Mouse (Mus musculus): Measurements from ENCODE around the gene Trim72.

Gene Trim72

DNA sequence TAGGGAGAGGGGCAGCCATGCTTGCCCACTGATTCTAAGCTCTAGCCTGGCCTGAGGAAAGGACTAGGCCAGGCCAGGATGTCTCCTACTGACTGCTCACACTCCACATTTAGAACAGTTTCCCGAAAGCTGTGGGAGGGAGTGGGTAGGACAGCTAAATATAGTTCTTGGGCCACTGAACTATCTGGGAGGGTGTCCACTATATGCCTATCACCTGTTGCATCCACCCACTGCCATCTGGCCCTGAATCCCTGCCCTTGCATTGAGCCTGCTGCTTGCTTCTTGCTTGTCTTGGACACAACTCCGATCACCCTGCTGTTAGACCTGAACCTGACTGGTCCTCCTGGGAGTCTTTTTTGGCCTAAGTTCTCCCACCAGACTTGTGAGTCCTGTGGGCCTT lies at the start of gene Trim72:
Gene Trim72 (plus strand): TSS at position 262 of the 400 bp plus-strand sequence.
- DNase-seq, result no peak

DNA sequence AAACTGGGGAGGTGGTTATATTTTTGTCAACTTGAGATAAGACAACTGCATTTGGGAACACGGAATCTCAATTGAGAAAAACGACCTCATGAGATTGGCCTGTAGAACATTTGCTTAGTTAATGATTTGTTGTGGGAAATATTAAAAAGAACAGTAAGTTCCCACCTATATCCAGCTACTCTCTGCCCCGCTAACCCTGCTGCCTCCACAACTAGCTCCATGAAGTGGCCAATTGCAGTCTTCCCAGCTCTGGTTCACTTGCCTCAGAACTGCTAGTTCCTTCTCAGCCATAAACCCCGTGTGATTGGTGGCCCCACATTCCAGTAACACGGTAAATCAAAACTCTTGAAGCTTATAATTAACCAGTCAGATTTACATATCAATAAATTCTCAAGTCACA lies 44.4 kb upstream of the Trim72 start:
- DNase-seq, result peak; percentile 43 to 71

DNA sequence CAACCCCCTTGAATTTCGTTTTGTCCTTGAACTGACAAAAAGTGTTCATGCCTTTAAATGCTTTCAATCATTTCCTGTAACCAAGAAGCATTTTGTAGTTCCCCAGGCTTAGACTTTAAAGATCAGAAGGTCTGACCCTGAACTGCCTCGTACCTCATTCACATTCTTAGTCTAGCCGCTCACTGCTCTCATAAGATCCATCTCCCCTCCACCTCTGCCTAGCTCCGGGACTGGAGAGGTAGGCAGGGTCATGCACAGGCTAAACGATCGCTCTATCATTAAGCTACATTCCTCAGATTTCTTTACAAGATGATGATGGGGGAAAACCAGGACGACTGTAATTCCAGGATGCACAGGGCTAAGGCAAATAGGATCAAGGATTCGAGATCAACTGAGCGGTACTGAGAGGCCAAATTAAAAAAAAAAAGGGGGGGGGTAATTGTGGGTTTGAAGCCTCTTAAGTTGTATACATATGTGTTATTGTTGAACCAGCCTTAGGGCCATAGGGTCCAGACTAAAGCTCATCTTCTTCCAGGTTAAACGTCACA lies 37.3 kb upstream of the Trim72 start:
- no peak for DNase-seq

DNA sequence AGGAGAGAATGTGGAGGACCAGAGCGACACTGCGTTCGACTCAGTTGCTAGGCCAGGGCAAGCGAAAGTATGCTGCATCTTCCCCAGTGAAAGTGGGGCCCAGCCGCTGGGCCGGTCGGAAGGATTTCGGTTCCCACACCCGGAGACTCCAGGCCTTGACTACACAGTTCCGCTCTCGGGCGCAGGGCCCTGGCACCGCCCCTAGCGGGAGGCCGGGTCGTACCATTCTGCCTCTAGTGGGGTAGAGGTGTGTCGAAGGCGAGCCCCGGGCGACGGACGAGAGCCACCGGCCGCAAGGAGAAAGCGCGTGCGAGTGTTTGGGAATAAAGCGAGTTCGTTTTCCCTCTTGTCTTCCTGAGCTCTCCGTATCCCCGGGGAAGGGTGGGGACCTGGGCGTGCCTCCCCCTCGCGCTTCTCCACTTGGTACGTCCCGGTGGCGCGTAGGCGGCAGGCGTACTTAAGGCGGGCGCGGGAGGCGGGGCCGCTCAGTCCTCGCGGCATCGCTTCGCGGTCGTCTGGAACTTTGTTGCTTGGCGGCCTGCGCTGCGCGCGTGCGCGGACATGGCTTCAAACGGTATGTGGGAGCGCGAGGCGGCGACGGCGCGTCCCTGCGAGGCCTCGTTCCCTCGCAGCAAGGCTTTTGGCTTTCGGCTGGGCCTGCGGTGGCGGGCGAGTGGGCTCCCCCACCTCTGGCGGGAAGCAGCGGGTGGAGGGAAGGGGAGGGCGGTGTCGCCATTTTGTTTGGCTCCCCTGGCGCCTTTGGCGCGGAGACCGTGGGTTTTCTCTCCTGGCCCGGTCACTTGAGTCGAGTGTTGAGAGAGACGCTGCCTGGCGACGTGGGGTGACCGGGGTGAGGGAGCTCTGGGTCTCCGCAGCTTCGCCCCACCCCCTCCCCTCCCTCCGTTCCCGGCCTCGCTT lies 36.5 kb upstream of the Trim72 start, which contains the start of gene Fus:
Gene Fus (plus strand): TSS at position 454 of the 918 bp plus-strand sequence.
- DNase-seq, result peak; percentile 93 to 96

DNA sequence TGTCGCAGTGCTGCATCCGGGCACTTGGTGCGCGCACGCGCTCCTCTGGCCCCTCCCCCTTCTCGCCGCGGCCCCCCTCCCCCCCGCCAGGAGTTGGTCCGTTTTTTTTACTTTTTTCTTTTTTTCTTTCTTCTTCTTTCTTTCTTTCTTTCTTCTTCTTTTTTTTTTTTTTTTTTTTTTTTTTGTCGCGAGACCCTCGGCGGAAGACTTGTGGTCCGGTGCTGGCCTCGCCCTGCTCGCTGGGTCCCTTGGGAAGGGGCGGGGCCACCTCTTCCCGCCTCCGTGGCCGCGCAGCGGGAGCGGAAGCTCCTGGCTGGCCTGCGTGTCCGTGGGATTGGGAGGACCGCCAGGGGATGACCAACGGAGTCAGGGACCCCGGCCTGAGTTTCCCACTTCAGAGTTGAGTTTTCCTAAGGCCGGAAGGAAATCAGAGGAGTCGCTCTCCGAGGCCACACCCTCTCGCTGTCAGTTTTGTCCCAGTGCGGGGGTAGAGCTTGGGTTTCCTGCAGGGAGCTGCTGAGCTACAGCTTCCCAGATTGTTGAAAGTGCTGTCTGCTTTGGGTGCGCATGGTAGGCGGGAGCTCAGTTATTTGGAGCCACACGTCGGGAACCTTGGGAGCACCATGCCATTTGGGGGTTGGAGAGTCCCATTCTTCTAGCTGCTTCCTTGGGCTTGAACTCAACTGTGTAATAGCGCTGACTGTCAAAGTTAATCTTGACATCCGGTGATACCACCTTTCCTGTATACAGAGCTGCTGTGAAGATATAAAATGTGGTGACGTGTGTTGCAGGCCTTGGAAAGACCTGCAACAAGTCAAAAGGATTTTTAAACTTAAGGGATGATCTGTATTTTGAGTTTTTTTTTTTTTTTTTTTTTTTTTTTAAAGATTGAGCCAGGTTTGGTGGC lies 35.6 kb upstream of the Trim72 start:
- DNase-seq, result peak; percentile 80 to 90

DNA sequence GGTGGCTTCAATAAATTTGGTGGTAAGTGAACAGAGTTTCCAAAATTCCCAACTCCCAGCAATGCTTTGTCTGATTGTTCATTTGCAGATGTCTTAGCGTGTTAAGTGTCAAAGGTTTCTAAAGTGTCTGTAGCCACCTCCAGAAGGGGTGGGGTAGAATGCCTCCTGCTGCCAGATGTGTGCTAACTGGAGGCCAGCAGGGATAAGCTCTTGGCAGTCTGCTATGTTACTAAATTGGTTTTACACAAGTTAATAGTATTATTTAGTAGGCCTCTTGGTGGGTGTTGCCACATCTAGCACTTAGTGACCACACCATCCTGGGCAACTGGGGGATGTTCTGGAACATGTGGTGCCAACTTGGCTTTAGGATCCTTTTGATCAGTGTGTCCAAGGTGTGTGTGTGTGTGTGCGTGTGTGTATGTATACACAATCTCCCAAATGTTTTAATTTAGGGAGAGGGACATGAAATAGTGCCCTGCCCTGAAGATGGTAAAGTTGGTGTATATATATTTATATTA lies 29.3 kb upstream of the Trim72 start:
- DNase-seq, result no peak

DNA sequence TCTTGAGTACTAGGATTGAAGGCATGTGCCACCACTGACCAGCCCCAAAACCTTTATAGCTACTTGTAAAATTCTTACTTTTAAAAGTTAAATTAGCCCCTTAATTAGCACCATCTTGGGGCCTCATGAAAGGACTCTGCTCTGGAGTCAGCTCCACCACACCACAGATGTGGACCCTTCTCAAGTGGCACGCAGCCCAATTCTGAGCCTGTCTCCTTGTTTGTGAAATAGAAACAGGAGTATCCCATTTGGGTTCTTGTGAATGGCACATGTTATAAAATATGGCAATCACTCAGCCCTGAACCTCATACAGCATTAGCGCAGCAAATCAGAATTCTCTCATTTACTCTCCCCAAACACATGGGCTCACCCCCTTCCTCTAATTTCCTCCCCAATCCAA lies 24.9 kb upstream of the Trim72 start:
- DNase-seq, result no peak

DNA sequence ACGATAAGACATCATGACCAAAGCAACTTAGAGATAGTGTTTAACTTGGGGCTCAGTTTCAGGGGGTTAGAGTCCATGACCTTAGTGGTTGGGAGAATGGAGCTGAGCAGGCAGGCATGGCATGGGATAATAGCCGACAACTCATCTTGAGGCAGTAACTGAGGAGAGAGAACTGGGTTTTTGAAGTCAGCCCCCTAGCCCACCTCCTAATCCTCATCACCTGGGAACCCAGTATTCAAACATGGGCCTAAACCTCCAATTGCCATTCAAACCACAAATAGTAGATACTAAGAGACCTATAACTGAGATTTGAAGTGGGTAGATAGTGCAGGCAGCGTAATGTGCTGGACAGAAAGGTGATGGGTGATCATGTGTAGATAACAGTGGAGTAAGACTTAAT lies 23.1 kb upstream of the Trim72 start:
- no peak for DNase-seq

DNA sequence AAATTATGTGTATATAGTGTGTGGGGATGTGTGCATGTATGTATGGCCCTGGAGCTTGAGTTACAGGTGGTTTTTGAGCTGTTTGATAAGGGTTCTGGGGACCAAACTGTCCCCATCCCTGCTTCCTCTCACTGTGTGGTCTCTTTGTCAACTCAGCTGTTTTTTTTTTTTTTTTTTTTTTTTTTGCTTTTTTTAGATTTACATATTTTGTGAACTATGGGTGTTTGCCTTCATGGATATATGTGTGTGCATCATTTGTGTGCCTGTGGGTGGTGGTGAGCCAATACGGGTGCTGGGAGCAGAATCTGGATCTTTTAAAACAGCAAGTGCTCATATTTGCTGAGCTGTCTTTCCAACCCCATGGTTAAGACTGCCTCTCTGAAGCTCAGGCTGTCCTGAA lies 14.8 kb upstream of the Trim72 start:
- DNase-seq, result no peak

DNA sequence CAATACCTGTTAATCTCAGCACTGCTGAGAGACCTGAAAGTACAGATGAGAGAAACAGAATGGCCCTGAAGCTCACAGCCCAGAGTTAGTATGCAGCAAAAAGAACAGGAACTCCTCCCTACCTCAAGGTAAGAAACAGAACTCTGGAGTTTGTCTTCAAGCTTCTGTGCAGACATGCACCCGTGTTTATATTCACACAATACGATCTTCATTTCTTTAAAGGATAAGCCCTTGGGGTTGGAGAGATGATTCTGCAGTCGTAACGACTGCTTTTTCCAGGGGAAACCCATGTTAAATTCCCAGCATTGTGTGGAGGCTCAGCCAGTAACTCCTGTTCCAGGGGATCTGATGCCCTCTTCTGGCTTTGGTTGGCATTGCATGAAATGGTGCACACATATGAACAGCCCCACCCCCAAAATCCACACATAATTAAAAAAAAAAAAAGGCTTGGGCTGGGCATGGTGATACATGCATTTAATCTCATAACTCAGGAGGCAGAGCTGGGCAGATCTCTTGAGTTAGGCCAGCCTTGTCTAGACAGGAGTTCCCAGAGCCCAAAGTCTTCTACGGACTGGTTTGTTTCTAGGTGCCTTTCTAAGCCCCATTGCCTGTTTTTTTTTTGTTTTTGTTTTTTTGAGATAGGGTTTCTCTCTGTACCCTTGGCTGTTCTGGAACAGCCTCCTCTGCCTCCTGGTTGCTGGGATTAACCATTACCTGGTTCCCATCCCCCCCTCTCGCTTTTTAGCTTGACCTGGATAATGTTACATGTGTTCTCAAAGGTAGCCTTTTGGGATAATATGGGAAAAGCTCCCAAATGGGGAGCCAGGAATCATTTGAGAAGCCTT lies 11.9 kb upstream of the Trim72 start:
- DNase-seq, result peak; percentile 73 to 87

DNA sequence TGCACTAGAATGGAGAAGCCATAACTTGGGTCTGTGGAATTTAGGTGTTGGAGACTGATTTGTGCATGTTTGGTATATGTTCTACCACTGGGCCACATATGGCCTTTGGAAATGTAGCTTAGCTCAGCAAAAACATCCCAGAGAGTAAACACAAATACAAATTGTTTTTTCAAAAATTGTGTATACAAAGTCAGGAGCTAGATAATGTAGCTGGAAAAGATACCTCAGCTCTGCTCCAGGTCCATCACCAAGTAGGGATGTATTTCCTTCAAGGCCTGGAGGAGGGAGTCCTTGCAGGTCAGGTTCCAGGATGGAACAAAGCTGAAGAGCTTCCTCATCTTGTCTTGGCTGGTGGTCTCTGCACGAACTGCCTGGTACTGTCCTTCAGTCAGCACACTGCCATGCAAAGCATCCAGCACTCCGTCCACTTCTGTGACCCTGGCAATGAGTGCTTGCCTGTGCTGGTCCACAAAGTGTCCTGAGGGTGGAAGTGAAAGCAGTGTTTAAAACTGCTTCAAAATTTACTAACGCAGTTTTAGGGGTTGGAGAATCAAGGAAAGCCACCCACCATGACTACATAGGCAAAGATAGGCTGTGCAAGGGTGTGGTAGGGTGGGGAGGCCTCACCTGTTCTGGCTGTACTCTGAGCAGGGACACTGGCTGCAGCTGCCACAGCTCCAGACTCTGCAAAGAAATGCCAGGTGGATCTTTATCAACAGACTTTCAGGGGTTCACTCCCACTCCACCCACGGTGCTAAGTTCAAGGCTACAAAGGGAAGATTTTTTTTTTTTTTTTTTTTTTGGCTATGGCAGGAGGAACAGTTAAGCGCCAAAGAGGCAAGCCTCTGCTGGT lies 11.0 kb upstream of the Trim72 start:
- DNase-seq, result no peak

DNA sequence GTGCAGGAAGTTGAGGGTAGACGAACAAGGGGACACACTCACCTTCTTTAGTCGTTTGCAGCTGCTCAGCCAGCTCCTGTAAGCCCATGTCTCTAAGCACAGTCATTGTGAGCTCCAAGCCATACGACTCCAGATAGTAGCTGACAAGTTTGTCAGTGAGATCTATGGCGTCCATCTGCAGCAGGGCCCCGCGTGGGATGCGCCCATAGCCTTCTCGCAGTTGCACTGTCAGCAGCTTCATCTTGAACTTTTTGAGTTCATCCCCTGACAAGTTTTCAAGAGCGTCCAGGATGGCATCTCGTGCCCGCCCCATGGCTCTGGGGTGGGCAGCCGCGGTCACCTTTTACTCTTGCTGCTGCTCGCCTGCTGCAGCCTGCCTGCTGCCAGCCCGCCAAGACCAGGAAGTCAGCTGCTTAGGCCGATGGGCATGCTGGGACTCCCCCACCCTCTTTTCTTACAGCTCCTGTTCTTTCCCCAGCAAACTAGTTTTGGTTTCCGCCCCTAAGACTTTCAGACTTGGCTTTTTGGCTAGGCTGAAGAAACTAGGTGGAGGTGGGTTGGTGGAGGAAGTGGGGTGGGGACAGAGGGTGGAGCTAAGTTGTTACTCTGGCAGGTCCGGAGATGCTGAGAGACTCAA lies 10.3 kb upstream of the Trim72 start, which contains the start of gene Pycard:
Gene Pycard (minus strand): TSS at position 527 of the 637 bp plus-strand sequence.
- DNase-seq, result peak; percentile 58 to 67

DNA sequence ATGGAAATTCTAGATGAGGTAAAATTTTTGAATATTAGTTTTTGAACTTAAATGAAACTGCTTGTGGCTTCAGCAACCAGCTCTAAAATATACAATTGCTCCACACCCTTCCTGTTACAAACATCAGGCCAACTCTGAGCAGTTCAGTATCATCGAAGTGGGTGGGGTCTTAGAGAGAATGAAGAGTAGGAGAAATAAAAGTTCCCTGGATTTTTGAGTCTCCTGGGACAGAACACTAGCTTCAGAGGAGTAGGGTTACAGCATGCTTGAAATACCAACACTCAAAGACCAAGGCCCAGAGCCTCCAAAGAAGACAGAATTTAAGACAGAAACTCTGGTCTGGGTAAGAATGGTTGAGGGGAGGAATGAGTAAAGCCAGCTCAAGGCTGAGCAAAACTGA lies 4.3 kb upstream of the Trim72 start:
- no peak for DNase-seq

DNA sequence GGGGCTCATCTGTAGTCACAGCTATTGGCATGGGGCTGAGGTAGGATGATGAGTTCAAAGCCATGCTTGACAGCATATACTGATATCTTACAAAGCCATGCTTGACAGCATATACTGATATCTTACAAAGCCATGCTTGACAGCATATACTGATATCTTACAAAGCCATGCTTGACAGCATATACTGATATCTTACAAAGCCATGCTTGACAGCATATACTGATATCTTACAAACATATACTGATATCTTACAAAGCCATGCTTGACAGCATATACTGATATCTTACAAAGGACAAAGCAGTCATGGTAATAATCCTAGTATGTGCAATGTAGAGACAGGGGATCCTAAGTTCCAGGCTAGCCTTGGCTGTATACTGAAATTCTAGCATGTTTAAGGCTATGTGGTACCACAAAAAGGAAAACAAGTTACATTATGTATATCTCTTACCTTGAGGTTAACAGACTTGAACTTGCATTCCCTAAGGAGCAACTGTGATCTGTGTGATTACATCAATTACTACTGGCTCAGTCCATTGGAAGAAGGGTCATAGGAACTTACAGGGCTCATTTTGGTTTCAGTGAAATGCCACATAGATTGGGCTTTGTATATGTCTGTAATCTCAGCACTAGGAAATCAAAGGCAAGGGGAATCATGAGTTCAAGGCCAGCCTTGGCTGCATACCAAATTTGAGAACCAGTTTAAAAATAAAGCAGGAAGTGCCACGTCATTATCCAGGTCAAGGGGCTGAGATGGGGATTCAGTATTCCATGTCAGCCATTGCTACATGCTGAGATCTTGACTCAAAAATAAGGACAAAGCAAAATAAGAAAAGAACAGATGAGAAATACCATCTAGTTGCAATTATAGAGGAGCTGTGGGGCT lies 3.4 kb upstream of the Trim72 start:
- DNase-seq, result no peak

DNA sequence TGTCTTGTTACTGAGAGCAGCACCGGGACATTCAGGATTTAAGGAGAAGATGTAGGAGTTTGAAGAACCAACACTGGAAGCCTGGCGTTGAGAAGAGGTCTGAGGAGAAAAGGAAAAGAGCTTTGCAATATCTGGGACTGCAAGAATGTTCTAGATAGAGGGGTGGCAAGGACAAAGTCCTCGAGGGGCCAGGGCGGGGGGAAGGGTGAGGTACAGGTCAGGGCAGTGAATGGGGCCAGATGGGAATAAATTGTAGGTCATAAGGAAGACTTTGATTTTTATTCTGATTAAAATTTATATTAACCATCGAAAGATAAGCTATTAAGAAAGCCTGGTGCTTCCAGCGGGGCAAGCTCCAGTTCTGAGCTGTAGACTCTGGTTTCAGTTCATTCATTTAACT lies 651 bp upstream of the Trim72 start:
- DNase-seq, result no peak

DNA sequence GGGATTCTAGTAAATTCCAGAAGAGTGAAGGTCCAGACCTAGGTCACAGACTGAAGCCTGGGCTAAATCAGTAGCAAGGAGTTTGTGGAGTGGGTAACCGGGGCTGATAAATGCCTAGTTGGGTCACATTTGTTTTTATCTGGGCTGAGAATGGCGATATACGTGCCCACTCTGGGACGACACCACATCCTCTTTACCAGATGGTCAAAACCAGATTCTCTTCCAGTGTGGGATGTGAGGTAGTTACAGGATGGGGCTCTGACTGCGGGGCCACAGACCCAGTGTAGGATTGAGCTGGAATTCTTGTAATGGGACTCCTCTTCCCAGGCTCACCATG lies 369 bp downstream of the Trim72 start:
- no peak for DNase-seq

DNA sequence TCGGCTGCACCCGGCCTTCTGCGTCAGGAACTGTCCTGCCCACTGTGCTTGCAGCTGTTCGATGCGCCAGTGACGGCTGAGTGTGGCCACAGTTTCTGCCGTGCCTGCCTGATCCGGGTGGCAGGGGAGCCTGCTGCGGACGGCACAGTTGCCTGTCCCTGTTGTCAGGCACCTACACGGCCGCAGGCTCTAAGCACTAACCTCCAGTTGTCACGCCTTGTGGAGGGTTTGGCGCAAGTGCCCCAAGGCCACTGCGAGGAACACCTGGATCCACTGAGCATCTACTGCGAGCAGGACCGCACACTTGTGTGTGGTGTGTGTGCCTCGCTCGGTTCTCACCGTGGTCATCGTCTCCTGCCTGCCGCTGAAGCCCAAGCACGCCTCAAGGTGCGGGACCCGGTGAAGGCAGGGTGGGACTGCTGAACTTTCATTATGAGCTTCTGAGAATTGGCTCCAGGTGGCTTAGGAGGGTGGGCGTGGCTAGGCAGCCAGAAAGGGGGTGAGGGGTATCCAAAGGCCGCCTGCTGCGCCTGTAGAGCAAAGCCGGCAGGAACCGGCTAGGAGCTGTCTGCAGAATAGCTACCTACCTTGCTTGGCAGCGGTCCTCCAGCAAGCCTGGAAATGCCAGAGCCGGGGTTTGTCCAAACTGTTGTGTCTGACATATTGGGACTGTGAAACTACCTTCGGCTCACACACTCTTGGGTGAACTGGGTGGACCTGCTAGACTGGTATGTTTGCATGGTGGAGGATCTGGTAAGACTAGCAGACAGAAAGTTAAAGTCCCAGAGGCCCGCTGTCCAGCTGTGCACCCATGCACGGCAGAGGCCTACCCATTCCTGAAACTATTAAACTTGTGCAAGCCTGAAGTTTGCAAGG lies 976 bp downstream of the Trim72 start:
- peak; percentile 86 to 89 for DNase-seq

DNA sequence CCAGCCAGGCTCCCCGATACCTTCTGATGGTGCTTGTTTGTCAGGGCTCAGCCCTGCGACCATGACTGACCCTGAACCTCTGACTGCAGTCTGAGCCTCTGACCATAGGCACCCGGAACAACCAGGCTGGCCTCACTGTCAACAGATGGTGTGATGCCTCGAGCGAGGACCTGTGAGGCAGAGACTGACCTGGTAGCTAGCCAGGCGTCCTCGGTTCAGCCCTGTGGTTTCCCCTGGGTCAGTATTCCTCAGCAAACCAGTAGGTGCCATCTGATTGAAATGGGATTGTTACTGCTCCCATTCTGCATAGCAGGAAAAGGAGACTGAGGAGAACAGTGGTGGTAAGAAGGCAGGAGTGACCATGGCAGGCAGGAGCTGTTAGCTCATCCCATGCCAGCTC lies 2.4 kb downstream of the Trim72 start:
- DNase-seq, result no peak
